Mouse (Mus musculus) midbrain, embryonic 11.5 days (tissue): ENCODE data around the gene Fam162b. TPM values are rescaled to one million over a fixed set of nuclear protein-coding genes. Genes with fewer than 3 reads are reported as not detected.

Experiments
- ATAC-seq: fragments of 200-750 bp; cut with Nextera tagmentation; 2 replicates; pipeline ENCODE4 v1.8.0; 2017; ENCODE audit warnings: moderate TSS enrichment, moderate library complexity; ENCODE audit not compliant: low FRiP score
- DNase-seq: peaks from one replicate; pipeline ENCODE4 v3.0.0; 2015; ENCODE audit warnings: low spot score; ENCODE audit errors: missing footprints
- H3K27ac ChIP-seq: fragments of 300-500 bp; sonication (generic); 2 replicates; pipeline ENCODE4 v1.5.1; 2014; ENCODE audit warnings: low read depth, low read length
- H3K27me3 ChIP-seq: fragments of 300-500 bp; sonication (generic); 2 replicates; pipeline ENCODE4 v1.6.1; 2014; ENCODE audit warnings: mild to moderate bottlenecking, low read length, moderate library complexity, mixed read lengths; ENCODE audit not compliant: control insufficient read depth, insufficient read depth
- H3K36me3 ChIP-seq: fragments of 300-500 bp; sonication (generic); 2 replicates; pipeline ENCODE4 v1.6.1; 2014; ENCODE audit warnings: mild to moderate bottlenecking, low read length, moderate library complexity, mixed read lengths; ENCODE audit not compliant: control insufficient read depth, insufficient read depth
- H3K4me1 ChIP-seq: fragments of 300-500 bp; sonication (generic); 2 replicates; pipeline ENCODE4 v1.6.1; 2014; ENCODE audit warnings: low read length; ENCODE audit not compliant: control insufficient read depth, insufficient read depth
- H3K4me2 ChIP-seq: fragments of 300-500 bp; sonication (generic); 2 replicates; pipeline ENCODE4 v1.6.1; 2014; ENCODE audit warnings: mild to moderate bottlenecking, moderate library complexity
- H3K4me3 ChIP-seq: fragments of 300-500 bp; sonication (generic); 2 replicates; pipeline ENCODE4 v1.5.1; 2014; ENCODE audit warnings: low read depth, low read length
- H3K9ac ChIP-seq: fragments of 300-500 bp; sonication (generic); 2 replicates; pipeline ENCODE4 v1.6.1; 2014; ENCODE audit warnings: low read length
- H3K9me3 ChIP-seq: fragments of 300-500 bp; sonication (generic); 2 replicates; pipeline ENCODE4 v1.6.1; 2016; ENCODE audit warnings: low read length; ENCODE audit not compliant: control insufficient read depth
- WGBS: fragments of 180-500 bp; shearing (Covaris S2); extraction: QIAGEN DNeasy Blood & Tissue Kit; methylation state at CpG from one replicate; pipeline ENCODE4 v1.1.7; 2014; 5-methylcytosine and 5-hydroxymethylcytosine counted together
- polyA plus RNA-seq: library from polyadenylated mRNA; unstranded; fragments of >200 nt; fragmentation: Nextera tagmentation; extraction: Ambion mirVana; gene quantifications from 2 replicates; pipeline ENCODE4 v1.2.1, GENCODE M21; 2014

Fam162b gene
- polyA plus RNA-seq, 1 experiment from 2014 or later, result 2.8 TPM

- WGBS, result 80% methylated on average over 4 of the region's 4 CpGs
- Histone ChIP-seq H3K9ac (no peak overlapping the region), H3K27ac (no peak overlapping the region), H3K36me3 (no peaks in the 10 kb centered on the region), H3K4me3 (no peak overlapping the region), H3K9me3 (no peaks in the 10 kb centered on the region), H3K4me1 (no peaks in the 10 kb centered on the region), H3K4me2 (no peak overlapping the region), H3K27me3 (no peaks in the 10 kb centered on the region)
- DNase-seq (no peak), ATAC-seq (no peak)
These were observed 19.6 kb upstream of the Fam162b start for GRCm38 (mm10) chr10:51609741-51610425.

DNA sequence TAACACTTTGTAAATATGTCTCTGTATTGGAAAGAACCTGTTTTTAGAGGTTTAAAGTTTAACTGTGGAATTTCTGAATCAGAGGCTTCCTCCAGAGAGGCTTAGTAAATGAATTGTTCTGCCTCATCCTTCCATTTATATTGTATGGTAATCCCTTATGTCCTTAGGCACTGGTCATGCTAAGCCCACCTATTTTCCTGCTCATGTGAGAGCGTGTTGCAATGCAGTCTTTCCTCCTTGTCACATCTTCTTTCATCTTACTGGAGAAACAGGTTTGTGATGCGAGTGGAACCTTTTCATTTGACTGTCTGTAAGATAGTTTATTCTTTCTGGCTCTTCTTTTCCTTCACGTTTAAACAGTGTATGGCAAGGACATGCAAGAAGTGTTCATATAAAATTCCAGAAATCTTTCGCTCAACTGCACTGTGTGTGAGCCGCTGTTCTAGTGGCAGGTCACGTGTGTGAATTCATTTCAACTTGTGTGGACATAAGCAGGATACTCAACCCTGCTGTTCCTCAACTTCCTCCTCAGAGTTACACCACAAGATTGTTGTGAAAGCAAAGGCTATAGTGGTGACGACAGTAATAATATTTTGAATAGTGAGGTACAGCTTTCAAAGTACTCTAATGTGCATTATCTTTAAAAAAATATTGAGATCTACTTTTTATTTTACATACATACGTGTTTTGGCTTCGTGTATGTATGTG lies 6.8 kb upstream of the Fam162b start:
- Histone ChIP-seq H3K4me1 (no peaks in the 10 kb centered on the region), H3K27me3 (no peaks in the 10 kb centered on the region), H3K4me2 (no peak overlapping the region), H3K9me3 (no peaks in the 10 kb centered on the region), H3K27ac (no peak overlapping the region), H3K36me3 (no peaks in the 10 kb centered on the region), H3K9ac (no peak overlapping the region), H3K4me3 (no peak overlapping the region)
- ATAC-seq, result no peak
- 85% methylated on average over 9 of the region's 9 CpGs for WGBS
- DNase-seq, result no peak

- H3K4me1 ChIP-seq, result peaks cover 2% of the 10 kb centered on the region; the same call in 1 of the 2 replicates
- peak; percentile 65; the same call in 1 of the 2 replicates for ATAC-seq
- DNase-seq, result peak; percentile 94
- 44% methylated on average over 10 of the region's 10 CpGs for WGBS
- H3K27ac ChIP-seq, result no peak overlapping the region
- H3K9me3 ChIP-seq, result no peaks in the 10 kb centered on the region
- no peaks in the 10 kb centered on the region for H3K36me3 ChIP-seq
- no peak overlapping the region for H3K4me3 ChIP-seq
- H3K27me3 ChIP-seq, result no peaks in the 10 kb centered on the region
- no peak overlapping the region for H3K4me2 ChIP-seq
- no peak overlapping the region for H3K9ac ChIP-seq
These were observed 4.9 kb upstream of the Fam162b start for GRCm38 (mm10) chr10:51595001-51595931.

DNA sequence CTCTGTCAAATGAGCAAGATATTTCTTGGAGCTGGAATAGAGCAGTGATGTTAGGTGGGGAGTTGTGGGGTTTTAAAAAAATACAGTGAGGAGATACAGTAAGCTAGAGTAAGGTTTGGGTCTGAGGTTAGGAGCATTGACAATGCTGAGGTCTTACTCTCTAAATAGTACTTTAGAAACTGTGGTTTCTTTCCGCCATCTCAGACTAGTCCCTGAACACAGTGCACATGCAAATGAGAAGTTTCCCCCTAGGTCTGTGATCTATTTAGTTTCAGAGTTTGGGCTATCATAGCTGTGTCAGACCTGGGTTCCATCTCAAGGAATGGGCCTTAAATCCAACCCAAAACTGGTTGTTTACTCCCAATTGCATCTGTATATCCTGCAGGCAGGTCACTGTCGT lies 1.3 kb upstream of the Fam162b start:
- no peaks in the 10 kb centered on the region for H3K9me3 ChIP-seq
- H3K36me3 ChIP-seq, result no peaks in the 10 kb centered on the region
- no peak overlapping the region for H3K27ac ChIP-seq
- ATAC-seq, result no peak
- H3K9ac ChIP-seq, result no peak overlapping the region
- no peaks in the 10 kb centered on the region for H3K27me3 ChIP-seq
- H3K4me1 ChIP-seq, result peaks cover 6% of the 10 kb centered on the region; the same call in 1 of the 2 replicates
- H3K4me3 ChIP-seq, result no peak overlapping the region
- H3K4me2 ChIP-seq, result no peak overlapping the region
- no peak for DNase-seq
- WGBS, result 84% methylated on average over 2 of the region's 2 CpGs

DNA sequence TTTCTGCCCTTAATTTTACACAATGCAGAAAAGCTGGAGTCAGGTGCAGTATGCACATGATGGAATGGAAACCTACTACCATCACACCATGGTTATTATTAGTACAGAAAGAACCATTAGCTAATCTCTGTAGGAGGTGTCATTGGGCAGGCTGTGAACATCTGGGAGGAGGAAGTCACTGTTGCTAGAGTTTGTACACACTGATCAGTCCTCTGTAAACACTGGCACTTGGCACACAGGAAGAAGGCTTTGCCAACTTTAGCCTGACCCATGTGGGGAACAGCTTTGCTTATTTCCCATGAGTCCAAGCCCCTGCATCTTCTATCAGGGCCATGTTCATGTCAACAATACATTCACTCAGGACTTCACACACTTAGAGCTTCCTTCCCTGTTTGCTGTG lies 5.4 kb downstream of the Fam162b start:
- DNase-seq (no peak), ATAC-seq (no peak)
- H3K9ac ChIP-seq, result no peak overlapping the region
- no peak overlapping the region for H3K4me3 ChIP-seq
- H3K4me1 ChIP-seq, result peaks cover 2% of the 10 kb centered on the region; the same call in 1 of the 2 replicates
- no peaks in the 10 kb centered on the region for H3K9me3 ChIP-seq
- no peaks in the 10 kb centered on the region for H3K36me3 ChIP-seq
- no peak overlapping the region for H3K27ac ChIP-seq
- no peak overlapping the region for H3K4me2 ChIP-seq
- H3K27me3 ChIP-seq, result no peaks in the 10 kb centered on the region

DNA sequence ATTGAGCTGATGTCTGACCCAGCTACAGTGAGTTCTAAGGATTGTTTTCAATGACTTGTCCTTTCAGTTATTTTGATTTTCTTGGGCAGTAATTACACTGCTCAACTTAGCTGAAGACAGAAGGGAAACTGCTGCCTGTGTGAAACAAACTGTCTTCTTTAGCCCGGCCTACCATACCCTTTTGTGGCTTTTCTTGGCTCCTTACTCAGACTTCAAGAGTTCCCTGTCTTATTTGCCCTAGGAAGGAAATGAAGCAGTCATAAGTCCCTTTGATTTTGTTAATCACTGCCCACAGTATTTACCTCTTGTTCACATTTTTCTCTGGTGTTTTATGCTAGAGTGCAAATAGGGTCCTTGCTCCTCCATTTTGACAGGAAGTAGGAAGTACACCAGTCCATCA lies 5.9 kb downstream of the Fam162b start:
- H3K4me2 ChIP-seq, result no peak overlapping the region
- no peaks in the 10 kb centered on the region for H3K27me3 ChIP-seq
- H3K9ac ChIP-seq, result no peak overlapping the region
- no peaks in the 10 kb centered on the region for H3K9me3 ChIP-seq
- no peak overlapping the region for H3K27ac ChIP-seq
- WGBS, result 68% methylated on average over 1 of the region's 1 CpGs
- ATAC-seq (no peak), DNase-seq (no peak)
- H3K4me1 ChIP-seq, result no peaks in the 10 kb centered on the region
- no peak overlapping the region for H3K4me3 ChIP-seq
- no peaks in the 10 kb centered on the region for H3K36me3 ChIP-seq

- ATAC-seq (no peak), DNase-seq (no peak)
- Histone ChIP-seq H3K9me3 (no peaks in the 10 kb centered on the region), H3K9ac (no peak overlapping the region), H3K27ac (no peak overlapping the region), H3K4me1 (no peaks in the 10 kb centered on the region), H3K4me3 (no peak overlapping the region), H3K4me2 (no peak overlapping the region), H3K27me3 (no peaks in the 10 kb centered on the region), H3K36me3 (no peaks in the 10 kb centered on the region)
- 80% methylated on average over 9 of the region's 9 CpGs for whole genome bisulfite sequencing
These were observed 18.9 kb downstream of the Fam162b start for GRCm38 (mm10) chr10:51571225-51571996.

DNA sequence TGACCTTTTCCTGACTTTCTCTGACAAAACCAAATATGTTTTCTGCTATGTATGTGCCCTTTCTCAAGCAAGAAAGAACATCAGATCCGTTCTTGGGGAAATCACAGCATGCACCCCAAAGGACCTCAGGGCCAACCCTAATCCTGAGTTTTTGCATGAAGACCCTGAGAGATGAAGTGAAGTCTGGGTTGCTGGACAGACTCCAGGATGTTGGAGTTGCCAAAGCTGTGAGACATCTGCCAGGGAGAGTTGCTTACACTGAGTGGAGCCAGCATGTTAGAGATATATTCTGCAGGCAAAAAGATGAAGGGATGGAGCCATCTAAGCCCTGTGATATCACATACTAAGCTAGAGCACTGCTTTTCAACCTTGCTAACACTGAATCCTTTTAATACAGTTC lies 34.3 kb downstream of the Fam162b start:
- no peaks in the 10 kb centered on the region for H3K4me1 ChIP-seq
- no peak overlapping the region for H3K4me3 ChIP-seq
- H3K9ac ChIP-seq, result no peak overlapping the region
- H3K36me3 ChIP-seq, result no peaks in the 10 kb centered on the region
- H3K4me2 ChIP-seq, result no peak overlapping the region
- no peaks in the 10 kb centered on the region for H3K9me3 ChIP-seq
- ATAC-seq (no peak), DNase-seq (no peak)
- no peak overlapping the region for H3K27ac ChIP-seq
- WGBS, result 69% methylated on average over 1 of the region's 1 CpGs
- H3K27me3 ChIP-seq, result no peaks in the 10 kb centered on the region
